Mouse (Mus musculus) liver, embryonic 13.5 days (tissue): ENCODE data around the gene Dnajc1. TPM values are rescaled to one million over a fixed set of nuclear protein-coding genes. Genes with fewer than 3 reads are reported as not detected.

Experiments
- ATAC-seq: fragments of 200-750 bp; cut with Nextera tagmentation; 2 replicates; pipeline ENCODE4 v1.8.0; 2017; ENCODE audit warnings: low read depth, mild to moderate bottlenecking, moderate number of reproducible peaks, moderate library complexity
- DNase-seq: peaks from one replicate; pipeline ENCODE4 v3.0.0; 2022
- H3K27ac ChIP-seq: fragments of 300-500 bp; sonication (generic); 2 replicates; pipeline ENCODE4 v1.5.1; 2015; ENCODE audit warnings: moderate library complexity, mild to moderate bottlenecking, inconsistent platforms
- H3K27me3 ChIP-seq: fragments of 300-500 bp; sonication (generic); 2 replicates; pipeline ENCODE4 v1.6.1; 2015; ENCODE audit warnings: mild to moderate bottlenecking, inconsistent platforms
- H3K36me3 ChIP-seq: fragments of 300-500 bp; sonication (generic); 2 replicates; pipeline ENCODE4 v1.6.1; 2015; ENCODE audit warnings: mild to moderate bottlenecking, inconsistent platforms
- H3K4me1 ChIP-seq: fragments of 300-500 bp; sonication (generic); replicated peaks from 2 replicates; pipeline ENCODE4 v1.6.1; 2015; ENCODE audit warnings: inconsistent platforms
- H3K4me2 ChIP-seq: fragments of 300-500 bp; sonication (generic); 2 replicates; pipeline ENCODE4 v1.6.1; 2015; ENCODE audit warnings: inconsistent platforms, mild to moderate bottlenecking, moderate library complexity
- H3K4me3 ChIP-seq: fragments of 300-500 bp; sonication (generic); replicated peaks from 2 replicates; pipeline ENCODE4 v1.5.1; 2015; ENCODE audit warnings: mild to moderate bottlenecking, inconsistent platforms
- H3K9ac ChIP-seq: fragments of 300-500 bp; sonication (generic); 2 replicates; pipeline ENCODE4 v1.6.1; 2015; ENCODE audit warnings: mild to moderate bottlenecking, inconsistent platforms
- H3K9me3 ChIP-seq: fragments of 300-500 bp; sonication (generic); replicated peaks from 2 replicates; pipeline ENCODE4 v1.6.1; 2016; ENCODE audit warnings: inconsistent platforms
- WGBS: fragments of 180-500 bp; shearing (Covaris S2); methylation state at CpG from one replicate; pipeline ENCODE4 v1.1.7; 2015; ENCODE audit not compliant: insufficient replicate concordance; 5-methylcytosine and 5-hydroxymethylcytosine counted together
- polyA plus RNA-seq: library from polyadenylated mRNA; unstranded; fragments of >200 nt; fragmentation: Nextera tagmentation; extraction: Ambion mirVana; gene quantifications from 2 replicates; pipeline ENCODE4 v1.2.1, GENCODE M21; 2015

Gene Dnajc1
- polyA plus RNA-seq, 1 experiment from 2014 or later: 10.4 TPM

DNA sequence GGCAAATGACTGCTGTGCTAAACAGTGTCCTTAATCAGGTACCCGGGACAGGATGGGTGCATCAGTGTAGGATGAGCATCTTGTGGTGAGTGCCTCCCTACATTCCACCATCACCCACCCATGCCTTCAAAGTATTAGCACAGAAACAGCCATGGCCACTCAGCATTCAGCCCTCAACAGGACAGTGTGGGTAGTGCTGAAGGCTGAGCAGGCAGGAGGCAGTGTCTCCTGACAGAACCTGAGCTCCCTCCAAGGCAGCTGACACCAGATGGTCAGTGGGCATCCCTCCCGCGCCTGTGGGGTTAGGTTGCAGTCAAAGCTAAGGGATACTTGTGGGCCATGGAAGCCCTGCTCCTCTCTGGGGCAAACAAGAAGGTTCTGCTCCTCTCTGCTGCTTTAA is 174.8 kb downstream of the Dnajc1 start:
- Histone ChIP-seq H3K9me3 (no peaks in the 10 kb centered on the region), H3K36me3 (peaks cover 55% of the 10 kb centered on the region), H3K27ac (no peak overlapping the region), H3K9ac (no peak overlapping the region), H3K27me3 (no peaks in the 10 kb centered on the region), H3K4me2 (no peak overlapping the region), H3K4me1 (no peaks in the 10 kb centered on the region), H3K4me3 (no peak overlapping the region)
- 78% methylated on average over 3 of the region's 3 CpGs for WGBS
- no peak for ATAC-seq
- no peak for DNase-seq

DNA sequence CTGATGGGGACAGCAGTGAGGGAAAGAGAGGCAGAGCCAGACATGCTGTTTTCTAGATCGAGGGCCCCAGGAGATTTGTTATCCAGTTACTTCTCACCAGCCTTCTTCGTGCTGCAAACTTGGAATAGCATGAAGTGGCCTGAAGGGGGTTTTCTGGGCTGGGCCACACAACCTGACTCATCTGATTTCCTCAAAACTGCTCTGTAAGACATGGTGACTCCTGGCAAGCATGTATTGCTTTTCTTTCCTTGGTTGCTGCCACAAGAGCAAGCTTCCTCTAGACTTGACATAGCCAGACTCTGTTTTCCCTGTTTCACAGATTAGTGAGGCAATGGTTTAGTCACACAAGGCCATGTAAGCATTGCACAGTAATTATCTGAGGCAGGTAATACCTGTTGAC is 178.6 kb downstream of the Dnajc1 start:
- H3K4me2 ChIP-seq: no peak overlapping the region
- 63% methylated on average over 2 of the region's 2 CpGs for WGBS
- no peak overlapping the region for H3K9ac ChIP-seq
- H3K4me1 ChIP-seq: no peaks in the 10 kb centered on the region
- no peak for ATAC-seq
- no peak for DNase-seq
- H3K36me3 ChIP-seq: peaks cover 81% of the 10 kb centered on the region
- H3K27ac ChIP-seq: no peak overlapping the region
- no peak overlapping the region for H3K4me3 ChIP-seq
- H3K9me3 ChIP-seq: no peaks in the 10 kb centered on the region
- H3K27me3 ChIP-seq: no peaks in the 10 kb centered on the region

DNA sequence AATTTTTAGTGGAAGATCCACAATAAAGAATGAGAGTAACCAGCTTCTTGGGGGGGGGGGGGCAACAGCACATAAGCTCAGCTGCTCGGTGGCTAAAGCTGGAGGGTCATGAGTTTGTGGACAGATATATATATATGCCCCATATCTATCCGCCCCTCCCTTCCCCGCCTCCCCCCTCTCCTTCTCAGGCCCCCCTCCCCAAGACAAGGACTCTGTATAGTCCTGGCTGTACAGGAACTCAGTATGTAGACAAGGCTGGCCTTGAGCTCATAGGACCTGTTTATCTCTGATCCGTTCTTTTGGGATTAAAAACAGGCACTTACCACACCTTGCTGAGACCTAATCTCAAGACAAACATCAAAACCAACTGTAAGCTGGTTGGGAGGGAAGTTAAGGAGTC is 182.7 kb downstream of the Dnajc1 start:
- H3K9me3 ChIP-seq: no peaks in the 10 kb centered on the region
- no peaks in the 10 kb centered on the region for H3K4me1 ChIP-seq
- 82% methylated on average over 4 of the region's 4 CpGs for WGBS
- no peaks in the 10 kb centered on the region for H3K27me3 ChIP-seq
- H3K27ac ChIP-seq: no peak overlapping the region
- H3K9ac ChIP-seq: no peak overlapping the region
- H3K4me2 ChIP-seq: no peak overlapping the region
- H3K36me3 ChIP-seq: peaks cover 85% of the 10 kb centered on the region
- no peak overlapping the region for H3K4me3 ChIP-seq
- DNase-seq: no peak
- no peak for ATAC-seq

DNA sequence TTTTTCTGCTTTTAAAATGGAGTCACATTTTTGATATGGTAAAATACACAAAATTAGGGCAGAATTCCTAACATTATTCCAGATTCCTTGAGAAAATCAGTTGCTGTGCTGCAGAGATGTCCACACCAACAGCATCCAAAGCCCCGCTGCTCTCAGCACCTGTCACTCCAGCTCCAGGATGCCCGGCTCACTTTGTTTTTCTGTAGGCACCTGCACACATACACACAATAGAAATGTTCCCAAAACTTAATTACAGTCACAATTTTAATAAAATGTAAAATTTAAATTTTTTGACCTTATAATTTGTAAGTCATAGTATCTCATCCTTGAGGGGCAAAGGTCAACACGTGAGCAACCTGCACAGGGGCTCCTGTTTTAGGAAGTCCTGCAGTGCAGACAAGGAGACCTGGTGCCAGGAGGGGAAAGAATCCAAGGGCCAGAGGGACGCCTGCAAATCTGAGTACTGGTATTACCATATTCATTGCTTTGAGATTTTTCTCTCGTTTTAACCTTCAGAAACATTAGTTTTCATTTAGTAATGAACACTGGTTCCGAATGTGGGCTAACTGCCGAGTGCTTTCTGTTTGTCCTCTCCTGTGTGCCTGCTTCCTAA is 183.3 kb downstream of the Dnajc1 start:
- Histone ChIP-seq H3K4me1 (no peaks in the 10 kb centered on the region), H3K9ac (no peak overlapping the region), H3K27me3 (no peaks in the 10 kb centered on the region), H3K36me3 (peaks cover 82% of the 10 kb centered on the region), H3K4me2 (no peak overlapping the region), H3K27ac (no peak overlapping the region), H3K4me3 (no peak overlapping the region), H3K9me3 (no peaks in the 10 kb centered on the region)
- DNase-seq (no peak), ATAC-seq (no peak)
- WGBS: 81% methylated on average over 7 of the region's 7 CpGs

DNA sequence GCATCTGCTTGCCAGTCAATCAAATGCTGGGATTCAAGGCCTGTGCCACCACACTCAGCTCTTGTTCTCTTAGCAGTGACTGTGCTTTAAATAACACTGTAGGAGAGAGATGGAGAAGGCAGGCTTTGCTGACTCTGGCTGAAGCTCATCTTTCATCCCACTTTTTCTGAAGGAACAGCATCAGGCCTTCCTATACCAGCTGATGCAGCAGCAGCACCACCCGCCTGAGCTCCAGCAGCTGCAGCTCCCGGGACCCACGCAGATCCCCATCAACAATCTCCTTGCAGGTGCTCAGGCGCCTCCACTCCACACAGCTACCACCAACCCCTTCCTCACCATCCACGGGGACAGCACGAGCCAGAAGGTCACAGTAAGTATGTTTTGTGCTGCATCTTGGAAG is 184.1 kb downstream of the Dnajc1 start:
- WGBS: 81% methylated on average over 6 of the region's 6 CpGs
- no peak overlapping the region for H3K27ac ChIP-seq
- H3K9ac ChIP-seq: no peak overlapping the region
- ATAC-seq: no peak
- DNase-seq: no peak
- H3K4me2 ChIP-seq: no peak overlapping the region
- H3K27me3 ChIP-seq: no peaks in the 10 kb centered on the region
- no peak overlapping the region for H3K4me3 ChIP-seq
- H3K9me3 ChIP-seq: no peaks in the 10 kb centered on the region
- no peaks in the 10 kb centered on the region for H3K4me1 ChIP-seq
- peaks cover 80% of the 10 kb centered on the region for H3K36me3 ChIP-seq

DNA sequence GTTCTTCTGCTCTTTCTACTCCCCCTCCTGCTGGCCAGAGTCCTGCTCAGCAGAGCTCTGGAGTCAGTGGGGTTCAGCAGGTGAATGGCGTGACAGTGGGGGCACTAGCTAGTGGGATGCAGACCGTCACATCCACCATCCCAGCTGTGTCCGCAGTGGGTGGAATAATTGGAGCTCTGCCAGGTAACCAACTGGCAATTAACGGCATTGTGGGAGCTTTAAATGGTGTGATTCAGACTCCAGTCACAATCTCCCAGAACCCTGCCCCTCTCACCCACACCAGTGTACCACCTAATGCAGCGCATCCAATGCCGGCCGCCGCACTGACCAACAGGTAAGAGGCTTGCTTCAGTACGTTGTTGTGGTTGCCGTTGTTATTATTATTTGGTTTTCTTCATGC is 185.8 kb downstream of the Dnajc1 start:
- Histone ChIP-seq H3K4me2 (no peak overlapping the region), H3K27ac (no peak overlapping the region), H3K9me3 (no peaks in the 10 kb centered on the region), H3K4me3 (no peak overlapping the region), H3K4me1 (no peaks in the 10 kb centered on the region), H3K27me3 (no peaks in the 10 kb centered on the region), H3K36me3 (peaks cover 80% of the 10 kb centered on the region), H3K9ac (no peak overlapping the region)
- ATAC-seq (no peak), DNase-seq (no peak)
- WGBS: 94% methylated on average over 10 of the region's 10 CpGs

DNA sequence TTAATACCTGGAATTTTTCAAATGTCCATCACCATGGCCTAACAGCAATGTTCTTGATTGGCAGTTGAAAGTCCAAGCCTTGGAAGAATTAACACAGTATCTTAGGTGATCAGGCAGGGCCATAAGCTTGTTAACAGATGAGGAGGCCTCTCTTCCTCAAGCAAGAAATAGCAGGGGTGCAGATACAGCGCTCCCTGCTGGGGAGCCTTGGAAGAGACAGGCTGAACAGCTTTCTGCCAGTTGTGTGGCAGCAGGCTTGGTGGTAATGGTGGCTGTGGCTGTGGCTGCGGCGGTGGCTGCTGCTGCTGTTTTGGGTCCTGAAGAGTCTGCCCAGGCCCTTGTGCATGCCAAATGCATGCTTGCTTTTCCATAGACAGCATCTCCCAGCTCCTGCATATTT is 187.5 kb downstream of the Dnajc1 start:
- Histone ChIP-seq H3K27ac (no peak overlapping the region), H3K4me2 (no peak overlapping the region), H3K36me3 (peaks cover 78% of the 10 kb centered on the region), H3K4me3 (no peak overlapping the region), H3K9me3 (no peaks in the 10 kb centered on the region), H3K4me1 (no peaks in the 10 kb centered on the region), H3K9ac (no peak overlapping the region), H3K27me3 (no peaks in the 10 kb centered on the region)
- 70% methylated on average over 3 of the region's 3 CpGs for WGBS
- DNase-seq: peak; percentile 43
- ATAC-seq: 0 out of 2 replicates have a peak, but pooled peaks have one; percentile 39

DNA sequence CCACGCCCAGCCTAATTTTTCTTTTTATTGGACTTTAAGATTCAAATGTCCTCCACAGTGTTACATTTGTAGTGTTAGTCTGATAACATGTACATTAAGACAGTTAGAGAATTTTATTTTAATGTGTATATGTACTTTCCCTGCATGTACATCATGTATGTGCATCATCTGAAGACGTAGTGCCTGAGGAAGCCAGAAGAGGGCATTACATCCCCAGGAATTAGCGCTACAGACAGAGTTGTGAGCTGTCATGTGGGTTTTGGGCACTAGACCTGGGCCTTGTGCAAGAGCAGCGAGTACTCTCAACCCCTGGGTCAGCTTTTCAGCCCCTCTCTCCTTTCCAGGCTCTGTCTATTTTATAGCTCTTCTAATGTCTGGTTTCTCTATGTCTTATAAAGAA is 189.7 kb downstream of the Dnajc1 start:
- H3K9ac ChIP-seq: no peak overlapping the region

DNA sequence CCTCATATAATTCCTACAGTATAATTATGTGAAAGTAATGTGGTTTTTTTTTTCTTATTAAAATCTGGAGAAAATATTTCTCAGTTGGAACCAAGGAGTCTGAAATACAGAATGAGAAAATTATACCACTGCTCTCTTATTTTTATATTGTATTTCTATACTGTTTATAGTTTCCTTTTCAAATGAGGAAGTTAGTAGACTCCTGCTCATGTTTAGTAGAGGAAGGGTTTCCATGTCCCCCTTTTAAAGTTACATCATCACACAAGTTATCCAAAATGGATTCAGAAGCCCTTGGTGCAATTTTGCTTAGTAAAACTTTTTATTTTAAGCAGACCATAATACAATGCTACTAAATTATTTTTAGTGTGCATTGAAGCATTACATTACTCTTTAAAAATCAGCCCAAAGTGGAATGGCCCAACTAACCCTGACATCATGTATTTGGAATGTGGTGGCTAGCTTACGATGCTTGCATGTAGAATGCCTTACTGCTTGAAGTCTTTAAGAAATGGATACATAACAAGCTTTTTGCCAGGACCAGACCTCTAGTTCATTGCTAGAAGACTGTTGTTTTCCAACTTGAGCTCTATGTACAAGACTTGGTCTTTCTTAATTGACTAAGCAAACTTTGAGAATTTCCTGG is 190.7 kb downstream of the Dnajc1 start:
- WGBS: 86% methylated on average over 1 of the region's 1 CpGs
- ATAC-seq (no peak), DNase-seq (no peak)
- Histone ChIP-seq H3K9ac (no peak overlapping the region), H3K4me3 (no peak overlapping the region), H3K27me3 (no peaks in the 10 kb centered on the region), H3K4me1 (no peaks in the 10 kb centered on the region), H3K4me2 (no peak overlapping the region), H3K36me3 (peaks cover 76% of the 10 kb centered on the region), H3K27ac (no peak overlapping the region), H3K9me3 (no peaks in the 10 kb centered on the region)

More for the DNA sequence above, 189.7 kb downstream of the Dnajc1 start:
- DNase-seq (no peak), ATAC-seq (no peak)
- no peak overlapping the region for H3K4me3 ChIP-seq
- WGBS: 93% methylated on average over 4 of the region's 4 CpGs
- no peak overlapping the region for H3K27ac ChIP-seq
- H3K36me3 ChIP-seq: peaks cover 76% of the 10 kb centered on the region
- H3K4me2 ChIP-seq: no peak overlapping the region
- H3K27me3 ChIP-seq: no peaks in the 10 kb centered on the region
- H3K9me3 ChIP-seq: no peaks in the 10 kb centered on the region
- H3K4me1 ChIP-seq: no peaks in the 10 kb centered on the region

DNA sequence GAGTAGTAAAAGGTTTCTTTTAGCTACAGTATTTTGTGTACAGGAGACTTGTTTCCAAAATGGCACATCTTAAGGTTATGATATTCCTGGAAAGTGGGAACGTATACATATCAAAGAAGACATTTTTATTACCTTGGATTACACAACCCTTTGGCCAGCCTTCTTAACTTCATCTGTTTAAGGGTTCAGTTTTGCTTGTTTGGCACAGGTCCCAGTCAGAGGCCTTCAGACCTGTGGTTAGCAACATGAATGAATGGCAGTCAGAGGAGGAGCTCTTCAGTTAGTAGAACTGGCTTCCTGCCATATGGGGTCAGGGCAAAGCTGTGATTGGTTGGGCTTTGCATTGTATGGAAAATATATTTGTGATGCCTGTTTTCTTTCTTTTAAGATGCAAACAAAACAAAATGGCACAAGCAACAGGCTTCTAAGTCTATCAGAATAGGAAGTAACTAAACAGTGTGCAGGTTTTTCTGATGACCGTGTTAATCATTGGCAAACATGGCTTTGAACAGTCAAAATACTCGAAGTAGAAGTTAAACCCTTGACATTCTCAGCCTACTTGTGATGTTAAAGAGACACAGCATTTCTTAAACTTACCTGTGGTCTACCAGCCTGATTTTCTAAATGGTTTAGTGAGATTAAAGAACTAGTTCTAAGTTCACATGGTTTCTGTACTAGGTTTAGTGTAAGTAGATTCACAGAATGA is 196.8 kb downstream of the Dnajc1 start:
- H3K4me2 ChIP-seq: no peak overlapping the region
- H3K27ac ChIP-seq: no peak overlapping the region
- peaks cover 59% of the 10 kb centered on the region for H3K36me3 ChIP-seq
- ATAC-seq: no peak
- H3K9ac ChIP-seq: no peak overlapping the region
- 70% methylated on average over 3 of the region's 3 CpGs for whole genome bisulfite sequencing
- H3K4me3 ChIP-seq: no peak overlapping the region
- no peaks in the 10 kb centered on the region for H3K9me3 ChIP-seq
- no peak for DNase-seq
- no peaks in the 10 kb centered on the region for H3K27me3 ChIP-seq
- H3K4me1 ChIP-seq: no peaks in the 10 kb centered on the region

DNA sequence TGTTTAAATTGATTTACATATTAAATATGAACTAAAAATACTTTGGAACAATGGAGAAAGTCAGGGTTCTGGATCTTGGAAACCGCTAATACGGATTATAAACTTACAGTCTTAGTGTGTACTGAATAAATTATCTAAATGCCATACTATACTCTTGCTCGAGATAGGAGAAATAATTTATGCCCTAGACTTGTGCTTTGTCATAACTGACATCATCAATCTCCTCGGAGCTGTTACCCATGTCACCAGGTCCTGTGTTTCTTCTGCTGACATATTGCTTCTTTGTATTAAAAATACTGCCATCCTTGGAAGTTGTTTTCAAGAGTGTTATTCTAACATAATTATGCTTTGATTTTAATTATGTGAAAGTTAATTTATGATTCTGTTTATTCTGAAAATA is 197.3 kb downstream of the Dnajc1 start:
- no peak for ATAC-seq
- Histone ChIP-seq H3K4me1 (no peaks in the 10 kb centered on the region), H3K9me3 (no peaks in the 10 kb centered on the region), H3K4me2 (no peak overlapping the region), H3K27ac (no peak overlapping the region), H3K27me3 (no peaks in the 10 kb centered on the region), H3K4me3 (no peak overlapping the region), H3K36me3 (peaks cover 62% of the 10 kb centered on the region), H3K9ac (no peak overlapping the region)
- 73% methylated on average over 4 of the region's 4 CpGs for WGBS
- DNase-seq: no peak

DNA sequence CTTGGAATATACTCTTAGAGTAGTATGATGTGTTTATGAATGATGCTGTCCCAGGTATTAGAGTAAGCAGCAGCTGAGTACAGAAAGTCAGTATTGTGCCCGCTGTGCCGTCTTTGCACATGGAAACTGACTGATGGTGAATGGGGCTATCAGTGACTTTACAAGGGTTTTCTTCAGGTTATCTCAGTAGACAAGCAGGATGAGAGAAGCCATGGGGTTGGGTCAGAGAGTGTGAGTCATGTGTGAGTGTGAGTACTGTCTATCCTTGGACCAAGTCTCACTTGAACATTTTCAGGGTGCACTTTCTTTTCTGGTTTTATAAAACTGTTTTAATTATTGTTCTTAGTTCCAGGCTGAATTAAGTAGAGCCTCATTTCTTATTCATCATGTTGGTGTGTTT is 204.3 kb downstream of the Dnajc1 start:
- no peaks in the 10 kb centered on the region for H3K9me3 ChIP-seq
- 70% methylated on average over 2 of the region's 2 CpGs for WGBS
- no peak for ATAC-seq

More for the DNA sequence above, 204.3 kb downstream of the Dnajc1 start:
- no peaks in the 10 kb centered on the region for H3K27me3 ChIP-seq
- DNase-seq: no peak
- H3K4me3 ChIP-seq: no peak overlapping the region
- H3K27ac ChIP-seq: no peak overlapping the region
- H3K4me2 ChIP-seq: no peak overlapping the region
- peaks cover 71% of the 10 kb centered on the region for H3K36me3 ChIP-seq
- no peak overlapping the region for H3K9ac ChIP-seq
- H3K4me1 ChIP-seq: no peaks in the 10 kb centered on the region
